Mouse (Mus musculus) CH12.LX (cell line): ENCODE measurements around the gene Dnajb13. TPM values are rescaled to one million over a fixed set of nuclear protein-coding genes. Genes with fewer than 3 reads are reported as not detected.

ENCODE experiments used
- DNase-seq: peaks from one replicate; pipeline ENCODE4 v3.0.0-alpha.2; 2013; ENCODE audit errors: extremely low read depth
- H3K27ac ChIP-seq: 2 replicates; pipeline ENCODE4 v1.5.1; 2012; ENCODE audit warnings: low read depth, mild to moderate bottlenecking, control low read depth, moderate library complexity; ENCODE audit not compliant: insufficient read depth
- H3K27me3 ChIP-seq: replicated peaks from 2 replicates; pipeline ENCODE3; 2012; ENCODE audit warnings: inconsistent platforms
- H3K36me3 ChIP-seq, 2 experiments: replicated peaks in 1 of 2; 2 replicates each; pipeline versions ENCODE3 to v1.6.1; 2012; ENCODE audit warnings: inconsistent platforms in 1 of 2, low read length in 1 of 2, mild to moderate bottlenecking in 1 of 2, mixed read lengths in 1 of 2, moderate library complexity in 1 of 2; ENCODE audit not compliant: control insufficient read depth in 1 of 2, insufficient read depth in 1 of 2
- H3K4me1 ChIP-seq, 2 experiments: 2 replicates each; pipeline ENCODE4 v1.6.1; 2012; ENCODE audit warnings: inconsistent platforms in 1 of 2, moderate library complexity in 1 of 2; ENCODE audit not compliant: insufficient read depth in 2 of 2, control insufficient read depth in 1 of 2
- H3K4me2 ChIP-seq: 2 replicates; pipeline ENCODE4 v1.6.1; 2012; ENCODE audit warnings: low read depth, mild to moderate bottlenecking, control low read depth; ENCODE audit not compliant: poor library complexity, insufficient read depth, severe bottlenecking
- H3K4me3 ChIP-seq, 3 experiments: fragments of 150-350 bp in 1 of 3; sonication (generic) in 1 of 3; replicated peaks in 1 of 3; 2 replicates each; pipeline versions ENCODE3 to v1.5.1; 2011 to 2012; ENCODE audit warnings: low read depth in 2 of 3, low read length in 2 of 3, mild to moderate bottlenecking in 2 of 3, moderate library complexity in 2 of 3, control low read depth in 1 of 3, improper control_type of control experiment in 1 of 3, inconsistent platforms in 1 of 3, mixed read lengths in 1 of 3; ENCODE audit not compliant: poor library complexity in 1 of 3
- H3K79me2 ChIP-seq: replicated peaks from 2 replicates; pipeline ENCODE4 v1.6.1; 2012; ENCODE audit warnings: mild to moderate bottlenecking, moderate library complexity; ENCODE audit not compliant: control insufficient read depth, poor library complexity, insufficient read depth, severe bottlenecking; ENCODE audit errors: extremely low read depth
- H3K9ac ChIP-seq: 2 replicates; pipeline ENCODE4 v1.6.1; 2012; ENCODE audit warnings: low read depth, mild to moderate bottlenecking, control low read depth, moderate library complexity; ENCODE audit not compliant: insufficient read depth
- H3K9me3 ChIP-seq: replicated peaks from 2 replicates; pipeline ENCODE3; 2012; ENCODE audit warnings: low read length, inconsistent platforms, mixed read lengths
- CHD1 ChIP-seq: IDR thresholded peaks from 2 replicates; pipeline ENCODE4 v1.6.1; 2012; ENCODE audit warnings: low read depth, low read length, improper control_type of control experiment, inconsistent platforms
- EP300 ChIP-seq: IDR thresholded peaks from 2 replicates; pipeline ENCODE4 v1.6.1; 2011; ENCODE audit warnings: low read length, improper control_type of control experiment
- GABPA ChIP-seq: IDR thresholded peaks from 2 replicates; pipeline ENCODE4 v1.6.1; 2012; ENCODE audit warnings: low read depth, low read length, improper control_type of control experiment, inconsistent platforms; ENCODE audit not compliant: insufficient replicate concordance
- HCFC1 ChIP-seq: IDR thresholded peaks from 2 replicates; pipeline ENCODE4 v1.6.1; 2012; ENCODE audit warnings: low read depth, mild to moderate bottlenecking, inconsistent platforms, low read length, improper control_type of control experiment
- JUND ChIP-seq: conservative IDR thresholded peaks from 2 replicates; pipeline ENCODE4 v1.6.1; 2011; ENCODE audit warnings: low read depth, low read length, improper control_type of control experiment
- MAFK ChIP-seq: IDR thresholded peaks from 2 replicates; pipeline ENCODE4 v1.6.1; 2011; ENCODE audit warnings: low read length, improper control_type of control experiment; ENCODE audit not compliant: insufficient replicate concordance
- MAZ ChIP-seq: IDR thresholded peaks from 2 replicates; pipeline ENCODE4 v1.6.1; 2012; ENCODE audit warnings: low read depth, mild to moderate bottlenecking, inconsistent platforms, low read length, improper control_type of control experiment, moderate library complexity
- MEF2A ChIP-seq: IDR thresholded peaks from 2 replicates; pipeline ENCODE4 v1.6.1; 2014; ENCODE audit warnings: low read depth, mild to moderate bottlenecking, inconsistent platforms, low read length, improper control_type of control experiment, borderline replicate concordance
- MXI1 ChIP-seq: IDR thresholded peaks from 2 replicates; pipeline ENCODE4 v1.6.1; 2011; ENCODE audit warnings: mild to moderate bottlenecking, low read depth, low read length, improper control_type of control experiment
- MYC ChIP-seq: IDR thresholded peaks from 2 replicates; pipeline ENCODE4 v1.6.1; 2011; ENCODE audit warnings: low read depth, mild to moderate bottlenecking, improper control_type of control experiment, low read length
- NRF1 ChIP-seq: IDR thresholded peaks from 2 replicates; pipeline ENCODE4 v1.6.1; 2014; ENCODE audit warnings: low read depth, mild to moderate bottlenecking, inconsistent platforms, low read length, improper control_type of control experiment, moderate library complexity
- POLR2A ChIP-seq: IDR thresholded peaks from 2 replicates; pipeline ENCODE4 v1.6.1; 2011; ENCODE audit warnings: low read depth, mild to moderate bottlenecking, improper control_type of control experiment, low read length
- RAD21 ChIP-seq: IDR thresholded peaks from 2 replicates; pipeline ENCODE4 v1.6.1; 2011; ENCODE audit warnings: low read depth, mild to moderate bottlenecking, low read length, improper control_type of control experiment, moderate library complexity
- SIN3A ChIP-seq: IDR thresholded peaks from 2 replicates; pipeline ENCODE4 v1.6.1; 2012; ENCODE audit warnings: low read length, improper control_type of control experiment, inconsistent platforms
- TCF12 ChIP-seq: IDR thresholded peaks from 2 replicates; pipeline ENCODE4 v1.6.1; 2014; ENCODE audit warnings: low read depth, mild to moderate bottlenecking, inconsistent platforms, low read length, improper control_type of control experiment
- USF1 ChIP-seq: IDR thresholded peaks from 2 replicates; pipeline ENCODE4 v1.6.1; 2014; ENCODE audit warnings: low read depth, mild to moderate bottlenecking, inconsistent platforms, low read length, improper control_type of control experiment
- USF2 ChIP-seq: conservative IDR thresholded peaks from 2 replicates; pipeline ENCODE4 v1.6.1; 2011; ENCODE audit warnings: low read depth, low read length, improper control_type of control experiment
- ZMIZ1 ChIP-seq: IDR thresholded peaks from 2 replicates; pipeline ENCODE4 v1.6.1; 2012; ENCODE audit warnings: low read depth, mild to moderate bottlenecking, inconsistent platforms, low read length, improper control_type of control experiment
- ZNF384 ChIP-seq: IDR thresholded peaks from 2 replicates; pipeline ENCODE4 v1.6.1; 2012; ENCODE audit warnings: low read depth, low read length, improper control_type of control experiment, inconsistent platforms
- dilution Hi-C: fragments of 300-500 bp; cut with MboI; formaldehyde crosslinking; loops from 2 replicates; pipeline ENCODE4 v1.14.3; 2020; ENCODE audit warnings: low sequenced_read_pairs; ENCODE audit not compliant: extremely low pct_unique_long_range_greater_than_20kb, extremely low pct_ligation_motif_present
- in situ Hi-C: fragments of 300-500 bp; cut with MboI; formaldehyde crosslinking; loops from 3 replicates; pipeline ENCODE4 v1.14.3; 2019; ENCODE audit warnings: low sequenced_read_pairs, low pct_ligation_motif_present, low pct_unique_long_range_greater_than_20kb, mixed read lengths
- polyA plus RNA-seq: library from polyadenylated mRNA; unstranded; fragments of >175 nt; gene quantifications from 2 replicates; pipeline ENCODE4 v1.2.1, GENCODE M21; 2012; ENCODE audit warnings: low read depth; ENCODE audit not compliant: insufficient read length
- total RNA-seq, 2 experiments: library from RNA; depleted of rRNA; stranded (reverse); fragments of 300-350 nt in 1 of 2; fragments of >200 nt in 1 of 2; gene quantifications; 2 replicates each; pipeline ENCODE4 v1.2.3; 2012 to 2014

The Dnajb13 gene
- total and polyA plus RNA-seq, 3 experiments, result 13.9 to 32.0 (median 15.6) TPM

DNA sequence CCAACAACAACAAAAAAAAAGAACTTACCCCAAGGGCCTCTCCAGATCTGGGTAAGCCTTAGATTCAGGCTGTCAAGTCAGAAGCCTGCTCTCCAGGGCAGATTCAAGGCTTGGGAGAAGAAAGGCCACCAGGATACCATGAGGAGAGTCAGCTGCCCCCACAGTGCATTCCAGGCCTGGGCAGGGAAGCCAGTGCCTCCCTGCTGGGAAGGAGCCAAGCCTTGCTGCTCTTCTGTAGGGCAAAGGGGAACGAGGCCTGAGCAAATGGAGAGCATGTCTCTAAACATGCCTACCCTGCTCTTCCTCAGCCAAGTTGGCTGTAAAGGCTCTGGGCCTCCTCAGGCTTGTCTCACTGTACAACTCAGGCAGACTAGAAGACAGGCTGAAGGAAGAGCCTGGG lies 40.1 kb downstream of the Dnajb13 start:
- peaks cover 2 to 16% of the 10 kb centered on the region in 2 experiments for H3K36me3 ChIP-seq
- no peaks in the 10 kb centered on the region for H3K9me3 ChIP-seq
- in situ Hi-C loops, result no loop called here
- dilution Hi-C loops, result no loop called here
- no peak for DNase-seq
- no peaks in the 10 kb centered on the region for H3K27me3 ChIP-seq
- TF ChIP-seq RAD21 (no peak), MEF2A (no peak), SIN3A (no peak), GABPA (no peak), MAFK (no peak), EP300 (no peak), HCFC1 (no peak), ZNF384 (no peak), MYC (no peak), POLR2A (no peak), MAZ (no peak), USF1 (no peak)
- H3K4me2 ChIP-seq, result no peak overlapping the region
- no peaks in the 10 kb centered on the region for H3K79me2 ChIP-seq
- no peak overlapping the region for H3K27ac ChIP-seq
- no peak overlapping the region for H3K4me3 ChIP-seq
- 0 out of 4 replicates have a peak, but pooled peaks cover 0 to 3% of the 10 kb centered on the region in 2 experiments for H3K4me1 ChIP-seq
- no peak overlapping the region for H3K9ac ChIP-seq

DNA sequence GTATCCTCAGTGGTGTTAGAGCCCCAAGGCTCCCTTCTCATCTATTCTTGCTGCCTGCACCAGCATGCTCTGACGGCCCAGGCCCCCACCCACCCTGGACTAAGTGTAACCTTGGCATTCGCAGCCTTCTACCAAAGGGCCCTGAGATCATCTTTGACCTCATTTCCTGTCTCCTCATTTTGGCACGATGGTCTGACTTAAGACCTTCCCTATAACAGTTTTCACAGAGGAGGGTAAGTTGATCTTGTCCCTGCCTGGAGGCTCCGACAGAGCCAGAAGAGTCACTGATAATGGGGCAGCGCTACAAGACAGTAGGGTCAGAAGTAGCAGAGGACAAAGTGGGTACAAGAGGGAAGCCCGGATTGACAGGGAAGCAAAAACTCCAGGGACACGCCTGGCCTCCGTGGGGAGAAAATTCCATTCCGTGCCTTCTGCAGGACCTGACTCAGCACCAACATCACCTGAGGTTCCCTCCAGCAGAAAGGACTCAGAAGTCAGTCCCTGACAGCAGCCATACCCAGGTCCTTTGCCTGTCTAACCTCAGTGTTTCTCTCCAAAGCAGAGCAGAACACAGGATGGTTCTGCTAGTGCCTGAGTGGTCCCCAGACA lies 40.8 kb downstream of the Dnajb13 start:
- TF ChIP-seq RAD21, result no peak
- TF ChIP-seq ZMIZ1, result no peak
- TF ChIP-seq SIN3A, result no peak
- Histone ChIP-seq H3K9ac (no peak overlapping the region), H3K4me1 (0 out of 4 replicates have a peak, but pooled peaks cover 0 to 3% of the 10 kb centered on the region in 2 experiments), H3K4me2 (no peak overlapping the region), H3K36me3 (peaks cover 7 to 23% of the 10 kb centered on the region in 2 experiments), H3K4me3 (no peak overlapping the region), H3K9me3 (no peaks in the 10 kb centered on the region), H3K27me3 (no peaks in the 10 kb centered on the region), H3K27ac (no peak overlapping the region), H3K79me2 (no peaks in the 10 kb centered on the region)
- in situ Hi-C loops, result no loop called here
- no peak for DNase-seq
- dilution Hi-C loops, result no loop called here

DNA sequence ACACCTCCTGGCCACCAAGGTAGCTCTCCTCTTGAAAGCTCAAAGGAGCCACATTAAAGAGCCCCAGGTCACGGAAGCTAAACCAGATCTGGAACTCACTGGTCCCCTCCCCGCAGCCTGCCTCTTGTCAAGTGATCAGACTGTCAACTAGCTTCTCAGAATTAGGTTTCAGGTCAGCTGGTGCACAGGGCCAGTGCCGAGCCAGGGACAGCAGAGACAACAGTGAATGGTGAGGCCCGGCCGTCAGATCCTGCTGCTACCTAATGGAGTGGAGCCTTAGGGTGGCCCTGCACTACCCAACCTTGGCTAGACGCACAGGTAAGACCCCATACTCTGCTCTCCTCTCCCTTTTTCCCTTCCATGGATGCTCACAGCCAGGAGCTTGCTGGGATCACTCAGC lies 42.0 kb downstream of the Dnajb13 start, which contains the start of gene Ucp3:
Gene Ucp3 (plus strand): TSS at position 214 of the 400 bp plus-strand sequence.
- H3K4me1 ChIP-seq, result 0 out of 4 replicates have a peak, but pooled peaks cover 0 to 3% of the 10 kb centered on the region in 2 experiments
- no peak for DNase-seq
- H3K4me2 ChIP-seq, result no peak within 1 kb of the TSS
- H3K9me3 ChIP-seq, result no peaks in the 10 kb centered on the region
- H3K79me2 ChIP-seq, result no peaks in the 10 kb centered on the region
- H3K36me3 ChIP-seq, result peaks cover 13 to 35% of the 10 kb centered on the region in 2 experiments
- H3K27ac ChIP-seq, result no peak within 1 kb of the TSS
- TF ChIP-seq USF2, result no peak
- no peak for TF ChIP-seq EP300
- no peak for TF ChIP-seq NRF1
- TF ChIP-seq JUND, result no peak
- no peak for TF ChIP-seq CHD1
- no peak for TF ChIP-seq TCF12
- no peak for TF ChIP-seq MYC
- TF ChIP-seq MXI1, result no peak
- in situ Hi-C loops (no loop called here), dilution Hi-C loops (no loop called here)
- H3K4me3 ChIP-seq, result no peak within 1 kb of the TSS
- H3K9ac ChIP-seq, result no peak within 1 kb of the TSS
- H3K27me3 ChIP-seq, result no peaks in the 10 kb centered on the region
